Mouse (Mus musculus) thymus, adult 2 months (tissue): ENCODE data around the gene Selplg.

Experiments used
- CTCF ChIP-seq: fragments of 200-500 bp; IDR thresholded peaks from 2 replicates; pipeline ENCODE4 v1.5.1; 2012; ENCODE audit warnings: mild to moderate bottlenecking, control low read depth, low read length, moderate library complexity, borderline replicate concordance; ENCODE audit not compliant: control insufficient read depth, poor library complexity, insufficient read depth; ENCODE audit errors: extremely low read depth
- POLR2A ChIP-seq: fragments of 200-500 bp; IDR thresholded peaks from 2 replicates; pipeline ENCODE4 v1.6.1; 2012; ENCODE audit warnings: mild to moderate bottlenecking, low read length, control low read depth, moderate library complexity; ENCODE audit not compliant: control insufficient read depth, poor library complexity, insufficient read depth; ENCODE audit errors: extremely low read depth

DNA sequence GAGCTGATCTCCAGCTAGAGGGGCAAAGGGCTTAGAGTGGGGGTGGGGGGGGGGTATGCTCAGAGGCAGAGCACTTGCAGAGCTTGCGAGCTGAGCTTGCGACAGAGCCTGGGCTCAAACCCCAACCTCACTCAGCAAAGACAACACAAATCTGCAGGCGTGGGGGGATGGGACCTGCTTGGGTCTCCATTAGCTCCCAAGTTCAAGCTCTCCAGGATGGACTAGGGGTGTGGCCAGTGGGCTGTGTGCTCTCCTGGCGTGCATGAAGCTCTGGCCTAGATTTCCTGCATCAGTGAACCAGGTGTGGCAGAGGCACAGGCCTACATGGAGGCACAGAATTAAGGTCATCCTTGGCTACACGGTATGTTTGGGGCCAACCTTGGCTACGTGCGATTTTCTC is 4.0 kb downstream of the Selplg start:
- TF ChIP-seq POLR2A (no peak), CTCF (no peak)
